Mouse (Mus musculus) liver, adult (tissue): Measurements from ENCODE around the gene Slc17a3.

ENCODE experiments used
- GATA4 ChIP-seq: IDR thresholded peaks from 2 replicates; pipeline ENCODE4 v1.6.1; 2014; ENCODE audit warnings: mild to moderate bottlenecking, low read length; ENCODE audit not compliant: insufficient replicate concordance

Gene Slc17a3

GRCm38 (mm10) chr13:23910121-23910520 is 70.9 kb downstream of the Slc17a3 start:
- TF ChIP-seq GATA4, result no peak
